Mouse (Mus musculus) CH12.LX (cell line): Measurements from ENCODE around the gene Kdm5b. TPM values are rescaled to one million over a fixed set of nuclear protein-coding genes. Genes with fewer than 3 reads are reported as not detected.
A peak's percentile ranks its signal among the peaks of the same experiment; 100 is the strongest.

ENCODE experiments used
- DNase-seq: peaks from one replicate; pipeline ENCODE4 v3.0.0-alpha.2; 2013; ENCODE audit errors: extremely low read depth
- H3K27ac ChIP-seq: 2 replicates; pipeline ENCODE4 v1.5.1; 2012; ENCODE audit warnings: low read depth, mild to moderate bottlenecking, control low read depth, moderate library complexity; ENCODE audit not compliant: insufficient read depth
- H3K27me3 ChIP-seq: replicated peaks from 2 replicates; pipeline ENCODE3; 2012; ENCODE audit warnings: inconsistent platforms
- H3K36me3 ChIP-seq, 2 experiments: replicated peaks in 1 of 2; 2 replicates each; pipeline versions ENCODE3 to v1.6.1; 2012; ENCODE audit warnings: inconsistent platforms in 1 of 2, low read length in 1 of 2, mild to moderate bottlenecking in 1 of 2, mixed read lengths in 1 of 2, moderate library complexity in 1 of 2; ENCODE audit not compliant: control insufficient read depth in 1 of 2, insufficient read depth in 1 of 2
- H3K4me1 ChIP-seq, 2 experiments: 2 replicates each; pipeline ENCODE4 v1.6.1; 2012; ENCODE audit warnings: inconsistent platforms in 1 of 2, moderate library complexity in 1 of 2; ENCODE audit not compliant: insufficient read depth in 2 of 2, control insufficient read depth in 1 of 2
- H3K4me2 ChIP-seq: 2 replicates; pipeline ENCODE4 v1.6.1; 2012; ENCODE audit warnings: low read depth, mild to moderate bottlenecking, control low read depth; ENCODE audit not compliant: poor library complexity, insufficient read depth, severe bottlenecking
- H3K4me3 ChIP-seq, 3 experiments: fragments of 150-350 bp in 1 of 3; sonication (generic) in 1 of 3; replicated peaks in 1 of 3; 2 replicates each; pipeline versions ENCODE3 to v1.5.1; 2011 to 2012; ENCODE audit warnings: low read depth in 2 of 3, low read length in 2 of 3, mild to moderate bottlenecking in 2 of 3, moderate library complexity in 2 of 3, control low read depth in 1 of 3, improper control_type of control experiment in 1 of 3, inconsistent platforms in 1 of 3, mixed read lengths in 1 of 3; ENCODE audit not compliant: poor library complexity in 1 of 3
- H3K79me2 ChIP-seq: replicated peaks from 2 replicates; pipeline ENCODE4 v1.6.1; 2012; ENCODE audit warnings: mild to moderate bottlenecking, moderate library complexity; ENCODE audit not compliant: control insufficient read depth, poor library complexity, insufficient read depth, severe bottlenecking; ENCODE audit errors: extremely low read depth
- H3K9ac ChIP-seq: 2 replicates; pipeline ENCODE4 v1.6.1; 2012; ENCODE audit warnings: low read depth, mild to moderate bottlenecking, control low read depth, moderate library complexity; ENCODE audit not compliant: insufficient read depth
- H3K9me3 ChIP-seq: replicated peaks from 2 replicates; pipeline ENCODE3; 2012; ENCODE audit warnings: low read length, inconsistent platforms, mixed read lengths
- CTCF ChIP-seq, 2 experiments: IDR thresholded peaks in 1 of 2; conservative IDR thresholded peaks in 1 of 2; 2 replicates each; pipeline ENCODE4 v1.5.1; 2011 to 2012; ENCODE audit warnings: low read depth in 2 of 2, low read length in 2 of 2, improper control_type of control experiment in 1 of 2, inconsistent platforms in 1 of 2, mild to moderate bottlenecking in 1 of 2, moderate library complexity in 1 of 2
- ELF1 ChIP-seq: IDR thresholded peaks from 2 replicates; pipeline ENCODE4 v1.6.1; 2014; ENCODE audit warnings: low read depth, mild to moderate bottlenecking, inconsistent platforms, low read length, improper control_type of control experiment
- ETS1 ChIP-seq: conservative IDR thresholded peaks from 2 replicates; pipeline ENCODE4 v1.6.1; 2012; ENCODE audit warnings: low read depth, mild to moderate bottlenecking, inconsistent platforms, low read length, improper control_type of control experiment, moderate library complexity
- IRF4 ChIP-seq: IDR thresholded peaks from 2 replicates; pipeline ENCODE4 v1.6.1; 2014; ENCODE audit warnings: low read depth, mild to moderate bottlenecking, inconsistent platforms, low read length, improper control_type of control experiment
- JUN ChIP-seq: IDR thresholded peaks from 2 replicates; pipeline ENCODE4 v1.6.1; 2011; ENCODE audit warnings: low read depth, mild to moderate bottlenecking, low read length, improper control_type of control experiment, moderate library complexity; ENCODE audit not compliant: insufficient read depth
- KAT2A ChIP-seq: IDR thresholded peaks from 2 replicates; pipeline ENCODE4 v1.6.1; 2012; ENCODE audit warnings: low read length, improper control_type of control experiment, inconsistent platforms; ENCODE audit not compliant: insufficient replicate concordance
- MAFK ChIP-seq: IDR thresholded peaks from 2 replicates; pipeline ENCODE4 v1.6.1; 2011; ENCODE audit warnings: low read length, improper control_type of control experiment; ENCODE audit not compliant: insufficient replicate concordance
- MXI1 ChIP-seq: IDR thresholded peaks from 2 replicates; pipeline ENCODE4 v1.6.1; 2011; ENCODE audit warnings: mild to moderate bottlenecking, low read depth, low read length, improper control_type of control experiment
- MYC ChIP-seq: IDR thresholded peaks from 2 replicates; pipeline ENCODE4 v1.6.1; 2011; ENCODE audit warnings: low read depth, mild to moderate bottlenecking, improper control_type of control experiment, low read length
- NELFE ChIP-seq: IDR thresholded peaks from 2 replicates; pipeline ENCODE4 v1.6.1; 2011; ENCODE audit warnings: low read depth, low read length, improper control_type of control experiment
- NRF1 ChIP-seq: IDR thresholded peaks from 2 replicates; pipeline ENCODE4 v1.6.1; 2014; ENCODE audit warnings: low read depth, mild to moderate bottlenecking, inconsistent platforms, low read length, improper control_type of control experiment, moderate library complexity
- POLR2A ChIP-seq: IDR thresholded peaks from 2 replicates; pipeline ENCODE4 v1.6.1; 2011; ENCODE audit warnings: low read depth, mild to moderate bottlenecking, improper control_type of control experiment, low read length
- RAD21 ChIP-seq: IDR thresholded peaks from 2 replicates; pipeline ENCODE4 v1.6.1; 2011; ENCODE audit warnings: low read depth, mild to moderate bottlenecking, low read length, improper control_type of control experiment, moderate library complexity
- RCOR1 ChIP-seq: conservative IDR thresholded peaks from 2 replicates; pipeline ENCODE4 v1.6.1; 2012; ENCODE audit warnings: low read depth, mild to moderate bottlenecking, inconsistent platforms, low read length, improper control_type of control experiment
- SMC3 ChIP-seq: IDR thresholded peaks from 2 replicates; pipeline ENCODE4 v1.6.1; 2011; ENCODE audit warnings: low read depth, low read length, improper control_type of control experiment
- UBTF ChIP-seq: IDR thresholded peaks from 2 replicates; pipeline ENCODE4 v1.6.1; 2012; ENCODE audit warnings: low read depth, mild to moderate bottlenecking, inconsistent platforms, low read length, improper control_type of control experiment, moderate library complexity
- ZC3H11A ChIP-seq: IDR thresholded peaks from 2 replicates; pipeline ENCODE4 v1.6.1; 2012; ENCODE audit warnings: low read depth, mild to moderate bottlenecking, inconsistent platforms, low read length, improper control_type of control experiment
- ZKSCAN1 ChIP-seq: IDR thresholded peaks from 2 replicates; pipeline ENCODE4 v1.6.1; 2012; ENCODE audit warnings: low read depth, inconsistent platforms, low read length, improper control_type of control experiment, borderline replicate concordance
- ZNF384 ChIP-seq: IDR thresholded peaks from 2 replicates; pipeline ENCODE4 v1.6.1; 2012; ENCODE audit warnings: low read depth, low read length, improper control_type of control experiment, inconsistent platforms
- dilution Hi-C: fragments of 300-500 bp; cut with MboI; formaldehyde crosslinking; loops from 2 replicates; pipeline ENCODE4 v1.14.3; 2020; ENCODE audit warnings: low sequenced_read_pairs; ENCODE audit not compliant: extremely low pct_unique_long_range_greater_than_20kb, extremely low pct_ligation_motif_present
- in situ Hi-C: fragments of 300-500 bp; cut with MboI; formaldehyde crosslinking; loops from 3 replicates; pipeline ENCODE4 v1.14.3; 2019; ENCODE audit warnings: low sequenced_read_pairs, low pct_ligation_motif_present, low pct_unique_long_range_greater_than_20kb, mixed read lengths
- polyA plus RNA-seq: library from polyadenylated mRNA; unstranded; fragments of >175 nt; gene quantifications from 2 replicates; pipeline ENCODE4 v1.2.1, GENCODE M21; 2012; ENCODE audit warnings: low read depth; ENCODE audit not compliant: insufficient read length
- total RNA-seq, 2 experiments: library from RNA; depleted of rRNA; stranded (reverse); fragments of 300-350 nt in 1 of 2; fragments of >200 nt in 1 of 2; gene quantifications; 2 replicates each; pipeline ENCODE4 v1.2.3; 2012 to 2014

Gene Kdm5b
- total and polyA plus RNA-seq, 3 experiments, result 1.9 to 14.3 (median 4.1) TPM

DNA sequence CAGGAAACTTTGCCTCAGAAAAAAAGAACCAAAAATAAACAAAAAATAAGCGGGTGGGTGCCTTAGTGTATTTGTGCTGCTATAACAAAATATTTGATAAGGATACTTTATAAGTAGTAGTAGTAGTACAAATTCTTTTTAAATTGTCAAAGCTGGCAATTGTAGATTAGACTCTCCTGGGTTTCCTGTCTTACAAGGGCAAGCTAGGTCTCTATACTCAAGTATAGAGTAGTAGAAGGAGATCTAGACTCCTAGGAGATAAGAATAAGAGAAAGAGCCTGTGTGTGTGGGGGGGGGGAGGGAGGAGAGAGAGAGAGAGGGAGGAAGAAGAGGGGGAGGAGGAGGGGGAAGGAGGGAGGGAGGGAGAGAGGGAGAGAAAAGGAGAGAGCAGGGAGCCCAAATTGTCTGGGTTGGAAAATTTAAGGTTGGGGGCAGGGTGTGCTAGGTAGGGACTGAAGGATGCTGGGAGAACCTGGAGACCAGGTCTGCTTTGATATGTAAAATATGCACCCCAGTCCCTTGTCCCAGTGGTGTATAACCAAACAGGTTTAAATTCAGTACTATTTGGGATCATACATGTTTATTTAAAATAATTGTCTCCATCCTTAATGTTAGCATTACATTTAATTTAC, 13.4 kb downstream of the Kdm5b start:
- Histone ChIP-seq H3K79me2 (peaks cover 54% of the 10 kb centered on the region), H3K27ac (no peak overlapping the region), H3K36me3 (no peaks in the 10 kb centered on the region), H3K4me2 (no peak overlapping the region), H3K27me3 (no peaks in the 10 kb centered on the region), H3K4me1 (no peaks in the 10 kb centered on the region), H3K4me3 (no peak overlapping the region), H3K9me3 (no peaks in the 10 kb centered on the region), H3K9ac (no peak overlapping the region)
- dilution Hi-C loops (no loop called here), in situ Hi-C loops (no loop called here)
- DNase-seq, result no peak
- TF ChIP-seq MXI1 (no peak), SMC3 (no peak), ZNF384 (no peak), ZKSCAN1 (no peak), POLR2A (no peak), RAD21 (no peak), MYC (no peak), NELFE (no peak), JUN (no peak), IRF4 (no peak), UBTF (no peak), ELF1 (no peak), ZC3H11A (no peak)

DNA sequence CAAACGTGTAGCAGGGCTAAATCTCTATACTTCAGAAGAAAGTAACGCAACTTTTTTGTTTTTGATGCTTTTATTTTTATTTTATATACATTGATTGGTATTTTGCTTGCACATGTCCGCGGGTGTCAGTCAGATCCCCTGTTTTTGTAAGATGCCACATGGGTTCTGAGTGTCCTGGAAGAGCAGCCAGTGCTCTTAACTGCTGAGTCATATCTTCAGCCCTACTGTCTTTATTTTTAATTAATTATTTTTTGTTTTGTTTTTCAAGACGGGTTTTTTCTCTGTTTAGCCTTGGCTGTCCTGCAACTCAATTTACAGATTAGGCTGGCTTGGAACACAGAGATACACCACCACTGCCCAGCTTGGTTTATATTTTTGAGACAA, 14.0 kb downstream of the Kdm5b start:
- Histone ChIP-seq H3K4me2 (no peak overlapping the region), H3K9ac (no peak overlapping the region), H3K4me1 (no peaks in the 10 kb centered on the region), H3K27ac (no peak overlapping the region), H3K36me3 (no peaks in the 10 kb centered on the region), H3K79me2 (peaks cover 52% of the 10 kb centered on the region), H3K27me3 (no peaks in the 10 kb centered on the region), H3K4me3 (no peak overlapping the region), H3K9me3 (no peaks in the 10 kb centered on the region)
- DNase-seq, result no peak
- dilution Hi-C loops, result no loop called here
- TF ChIP-seq ZKSCAN1, result no peak
- TF ChIP-seq MYC, result no peak
- no peak for TF ChIP-seq KAT2A
- TF ChIP-seq CTCF (conservative IDR thresholded peaks at IDR 0.05 in 1 of 2, IDR thresholded peaks at IDR 0.05 in 1 of 2; ENCODE audit: low read depth in 2 of 2, low read length in 2 of 2), result no peak
- TF ChIP-seq RCOR1, result no peak
- 0 out of 2 replicates have a peak, but pooled peaks have one; percentile 5 for TF ChIP-seq MAFK
- TF ChIP-seq NRF1, result no peak
- no peak for TF ChIP-seq ETS1
- in situ Hi-C loops, result no loop called here
